Mouse (Mus musculus) MEL (cell line): ENCODE measurements around the gene Mcidas.

Experiments
- CTCF ChIP-seq, 3 experiments: IDR thresholded peaks in 2 of 3; conservative IDR thresholded peaks in 1 of 3; 2 replicates each; pipeline ENCODE4 v1.5.1; 2011 to 2012; ENCODE audit warnings: low read length in 3 of 3, low read depth in 2 of 3, mild to moderate bottlenecking in 2 of 3, improper control_type of control experiment in 1 of 3, inconsistent platforms in 1 of 3, mixed read lengths in 1 of 3, moderate library complexity in 1 of 3; ENCODE audit not compliant: control insufficient read depth in 1 of 3, insufficient read depth in 1 of 3, poor library complexity in 1 of 3, severe bottlenecking in 1 of 3
- POLR2AphosphoS5 ChIP-seq: IDR thresholded peaks from 2 replicates; pipeline ENCODE4 v1.6.1; 2012; ENCODE audit warnings: low read depth, borderline replicate concordance, mild to moderate bottlenecking, inconsistent platforms, low read length, moderate library complexity, mixed read lengths

GRCm38 (mm10) chr13:112994191-112994590, 546 bp downstream of the Mcidas start:
- TF ChIP-seq POLR2AphosphoS5 (no peak), CTCF (IDR thresholded peaks at IDR 0.05 in 2 of 3, conservative IDR thresholded peaks at IDR 0.05 in 1 of 3; ENCODE audit: control insufficient read depth in 1 of 3, insufficient read depth in 1 of 3, low read depth in 2 of 3, low read length in 3 of 3, poor library complexity in 1 of 3, severe bottlenecking in 1 of 3) (no peak)
